Mouse (Mus musculus) liver, embryonic 16.5 days (tissue): ENCODE results near the gene Gna12. TPM values are rescaled to one million over a fixed set of nuclear protein-coding genes. Genes with fewer than 3 reads are reported as not detected.

Experiments
- ATAC-seq: fragments of 200-750 bp; cut with Nextera tagmentation; 2 replicates; pipeline ENCODE4 v1.8.0; 2017; ENCODE audit warnings: low read depth, mild to moderate bottlenecking, moderate number of reproducible peaks, moderate library complexity
- H3K27ac ChIP-seq: fragments of 300-500 bp; sonication (generic); 2 replicates; pipeline ENCODE4 v1.5.1; 2014; ENCODE audit warnings: mild to moderate bottlenecking, low read length
- H3K27me3 ChIP-seq: fragments of 300-500 bp; sonication (generic); 2 replicates; pipeline ENCODE4 v1.6.1; 2014; ENCODE audit warnings: low read depth, low read length, mixed read lengths; ENCODE audit not compliant: control insufficient read depth, insufficient read depth
- H3K36me3 ChIP-seq: fragments of 300-500 bp; sonication (generic); 2 replicates; pipeline ENCODE4 v1.6.1; 2014; ENCODE audit warnings: mild to moderate bottlenecking; ENCODE audit not compliant: control insufficient read depth, insufficient read depth
- H3K4me1 ChIP-seq: fragments of 300-500 bp; sonication (generic); 2 replicates; pipeline ENCODE4 v1.6.1; 2014; ENCODE audit warnings: low read depth, low read length, mixed read lengths; ENCODE audit not compliant: control insufficient read depth
- H3K4me2 ChIP-seq: fragments of 300-500 bp; sonication (generic); 2 replicates; pipeline ENCODE4 v1.6.1; 2014; ENCODE audit warnings: low read depth, low read length, mixed read lengths
- H3K4me3 ChIP-seq: fragments of 300-500 bp; sonication (generic); 2 replicates; pipeline ENCODE4 v1.5.1; 2014; ENCODE audit warnings: low read depth, mild to moderate bottlenecking, low read length
- H3K9ac ChIP-seq: fragments of 300-500 bp; sonication (generic); 2 replicates; pipeline ENCODE4 v1.6.1; 2014; ENCODE audit warnings: low read depth, low read length
- H3K9me3 ChIP-seq: fragments of 300-500 bp; sonication (generic); replicated peaks from 2 replicates; pipeline ENCODE4 v1.6.1; 2016; ENCODE audit warnings: low read length; ENCODE audit not compliant: control insufficient read depth
- WGBS: fragments of 180-500 bp; shearing (Covaris S2); extraction: QIAGEN DNeasy Blood & Tissue Kit; methylation state at CpG from one replicate; pipeline ENCODE4 v1.1.7; 2014; ENCODE audit not compliant: insufficient replicate concordance; 5-methylcytosine and 5-hydroxymethylcytosine counted together
- polyA plus RNA-seq: library from polyadenylated mRNA; unstranded; fragments of >200 nt; fragmentation: Nextera tagmentation; extraction: Ambion mirVana; gene quantifications from 2 replicates; pipeline ENCODE4 v1.2.1, GENCODE M21; 2015

The Gna12 gene
- polyA plus RNA-seq, 1 experiment from 2014 or later = 2.4 TPM

DNA sequence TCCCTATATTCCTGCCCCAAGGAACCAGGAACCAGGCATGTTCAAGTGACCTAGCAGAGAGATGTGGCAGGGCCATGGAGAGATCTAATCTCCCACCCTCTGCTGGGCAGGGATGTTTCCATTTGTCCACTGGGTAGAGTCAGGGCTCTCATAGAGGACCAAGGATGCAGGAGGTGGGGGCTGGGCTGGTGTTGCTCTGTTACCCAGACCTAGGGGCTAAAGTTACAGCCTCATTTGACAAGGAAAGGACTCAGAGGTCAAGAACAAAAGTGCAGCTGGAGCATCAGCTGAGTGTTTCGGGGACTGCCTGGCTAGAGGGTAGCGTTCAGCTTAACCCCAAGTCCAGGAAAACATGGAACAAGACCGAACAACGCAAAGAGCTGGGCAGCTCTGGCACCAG is 9.7 kb downstream of the Gna12 start:
- no peak overlapping the region for H3K9ac ChIP-seq
- WGBS = 84% methylated on average over 4 of the region's 4 CpGs
- no peak for ATAC-seq
- no peaks in the 10 kb centered on the region for H3K36me3 ChIP-seq
- H3K9me3 ChIP-seq = no peaks in the 10 kb centered on the region
- H3K27me3 ChIP-seq = no peaks in the 10 kb centered on the region
- peaks cover 26% of the 10 kb centered on the region for H3K4me1 ChIP-seq
- no peak overlapping the region for H3K27ac ChIP-seq
- H3K4me2 ChIP-seq = no peak overlapping the region
- H3K4me3 ChIP-seq = no peak overlapping the region

- no peak overlapping the region for H3K9ac ChIP-seq
- no peaks in the 10 kb centered on the region for H3K36me3 ChIP-seq
- no peaks in the 10 kb centered on the region for H3K27me3 ChIP-seq
- peaks cover 32% of the 10 kb centered on the region for H3K4me1 ChIP-seq
- no peak overlapping the region for H3K27ac ChIP-seq
- 74% methylated on average over 4 of the region's 4 CpGs for WGBS
- H3K4me3 ChIP-seq = no peak overlapping the region
- H3K9me3 ChIP-seq = no peaks in the 10 kb centered on the region
- no peak overlapping the region for H3K4me2 ChIP-seq
- ATAC-seq = no peak
Measured at GRCm38 (mm10) chr5:140819594-140819993, 10.6 kb downstream of the Gna12 start.

DNA sequence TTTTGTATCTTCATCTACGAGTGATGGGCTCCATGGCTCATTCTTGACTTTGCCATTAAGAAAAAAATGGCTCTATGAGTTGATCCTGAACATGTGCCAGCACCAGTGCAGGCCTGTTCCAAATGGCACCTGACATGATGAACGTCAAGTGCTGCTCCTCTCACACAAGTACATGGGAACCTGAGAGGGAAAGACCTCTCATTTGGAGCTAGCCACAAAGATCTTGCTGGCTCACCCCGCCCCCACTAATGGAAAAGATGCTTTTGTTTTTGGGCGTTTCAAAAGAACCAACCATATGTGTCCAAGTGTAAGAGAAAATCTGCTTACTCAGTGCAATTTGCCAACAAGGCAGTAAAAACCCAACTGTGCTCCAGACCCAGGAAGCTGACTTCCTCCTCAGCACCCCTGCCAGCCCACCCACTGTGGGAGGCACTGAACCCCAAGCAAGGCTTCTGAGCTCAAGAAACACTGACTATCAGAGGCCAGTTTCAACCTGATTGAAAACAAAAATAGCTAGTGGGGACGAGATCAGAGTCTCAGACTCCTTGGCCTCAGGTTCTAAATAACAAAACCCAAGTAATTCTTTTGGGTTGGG is 11.7 kb downstream of the Gna12 start:
- no peaks in the 10 kb centered on the region for H3K27me3 ChIP-seq
- H3K27ac ChIP-seq = no peak overlapping the region
- ATAC-seq = no peak
- H3K9me3 ChIP-seq = no peaks in the 10 kb centered on the region
- H3K9ac ChIP-seq = no peak overlapping the region
- H3K4me3 ChIP-seq = no peak overlapping the region
- H3K4me1 ChIP-seq = peaks cover 41% of the 10 kb centered on the region
- no peak overlapping the region for H3K4me2 ChIP-seq
- H3K36me3 ChIP-seq = no peaks in the 10 kb centered on the region
- WGBS = 62% methylated on average over 5 of the region's 5 CpGs

- H3K27ac ChIP-seq = no peak overlapping the region
- no peaks in the 10 kb centered on the region for H3K9me3 ChIP-seq
- H3K4me1 ChIP-seq = peaks cover 49% of the 10 kb centered on the region
- no peak overlapping the region for H3K4me3 ChIP-seq
- no peak overlapping the region for H3K4me2 ChIP-seq
- WGBS = 35% methylated on average over 6 of the region's 6 CpGs
- H3K9ac ChIP-seq = no peak overlapping the region
- ATAC-seq = 0 out of 2 replicates have a peak, but pooled peaks have one; percentile 12
- H3K36me3 ChIP-seq = no peaks in the 10 kb centered on the region
- no peaks in the 10 kb centered on the region for H3K27me3 ChIP-seq
Measured at GRCm38 (mm10) chr5:140816950-140817568, 13.2 kb downstream of the Gna12 start.

DNA sequence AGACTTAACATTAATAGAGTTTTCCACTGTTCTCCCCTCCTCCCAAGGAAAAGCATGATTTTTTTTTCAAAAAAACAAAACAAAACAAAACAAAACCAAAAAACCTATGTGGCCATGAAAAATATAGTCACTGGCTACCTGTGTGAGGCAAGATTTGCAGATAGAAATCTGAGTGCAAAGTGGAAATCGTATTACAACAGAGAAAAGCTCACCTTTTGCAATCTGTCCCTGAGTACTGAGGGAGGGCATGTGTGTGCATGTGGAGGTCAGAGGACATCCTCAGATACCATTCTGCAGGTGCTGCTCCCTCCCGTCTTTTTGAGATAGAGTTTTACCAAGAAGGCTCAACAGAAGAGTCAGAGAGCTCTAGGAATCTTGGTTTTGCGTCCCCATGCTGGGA is 14.2 kb downstream of the Gna12 start:
- H3K4me1 ChIP-seq = peaks cover 56% of the 10 kb centered on the region
- no peak overlapping the region for H3K9ac ChIP-seq
- peak; percentile 54; the same call in 1 of the 2 replicates for ATAC-seq
- H3K9me3 ChIP-seq = no peaks in the 10 kb centered on the region
- no peak overlapping the region for H3K4me3 ChIP-seq
- H3K36me3 ChIP-seq = no peaks in the 10 kb centered on the region
- H3K27me3 ChIP-seq = no peaks in the 10 kb centered on the region
- WGBS = 60% methylated on average over 3 of the region's 3 CpGs
- H3K4me2 ChIP-seq = no peak overlapping the region
- H3K27ac ChIP-seq = no peak overlapping the region

DNA sequence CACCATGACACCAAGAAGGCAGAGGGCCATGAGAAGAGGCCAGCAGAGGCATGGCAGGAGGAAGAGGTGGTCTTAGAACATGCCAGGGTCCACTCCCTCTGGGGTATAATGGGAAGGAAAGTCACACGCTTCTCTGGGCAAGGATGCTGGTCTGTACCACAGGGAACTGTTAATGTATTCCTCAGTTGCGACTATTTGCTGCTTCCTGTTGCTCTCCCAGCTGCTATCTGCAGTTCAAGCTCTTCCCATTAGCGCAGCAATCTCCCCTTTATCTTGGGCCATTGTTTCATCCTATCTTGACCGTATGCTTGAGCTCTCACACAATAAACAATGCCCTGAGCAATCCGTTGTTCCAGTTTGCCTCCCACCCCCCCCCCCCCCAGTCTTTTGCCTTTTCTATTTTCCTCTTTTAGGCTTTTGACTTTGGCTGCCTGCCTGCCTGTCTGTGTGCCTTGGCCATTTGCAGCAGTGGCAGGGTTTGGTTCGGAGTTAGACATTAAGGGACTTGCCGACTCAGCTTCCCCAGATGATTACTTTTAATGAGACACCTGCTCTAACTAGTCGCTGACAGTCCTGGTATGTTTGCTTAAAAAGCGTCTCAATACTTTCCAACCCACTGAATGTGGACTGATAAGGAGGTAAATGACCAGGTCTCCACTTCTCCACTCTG is 15.0 kb downstream of the Gna12 start:
- peak; percentile 44 for ATAC-seq
- no peaks in the 10 kb centered on the region for H3K36me3 ChIP-seq
- H3K4me2 ChIP-seq = peak overlapping the region; percentile 25; the same call in 1 of the 2 replicates
- H3K9ac ChIP-seq = peak overlapping the region; percentile 28; the same call in 1 of the 2 replicates
- H3K4me1 ChIP-seq = peaks cover 58% of the 10 kb centered on the region
- no peaks in the 10 kb centered on the region for H3K9me3 ChIP-seq
- H3K27ac ChIP-seq = peak overlapping the region; percentile 78
- H3K4me3 ChIP-seq = no peak overlapping the region
- H3K27me3 ChIP-seq = no peaks in the 10 kb centered on the region
- 10% methylated on average over 9 of the region's 9 CpGs for whole genome bisulfite sequencing

DNA sequence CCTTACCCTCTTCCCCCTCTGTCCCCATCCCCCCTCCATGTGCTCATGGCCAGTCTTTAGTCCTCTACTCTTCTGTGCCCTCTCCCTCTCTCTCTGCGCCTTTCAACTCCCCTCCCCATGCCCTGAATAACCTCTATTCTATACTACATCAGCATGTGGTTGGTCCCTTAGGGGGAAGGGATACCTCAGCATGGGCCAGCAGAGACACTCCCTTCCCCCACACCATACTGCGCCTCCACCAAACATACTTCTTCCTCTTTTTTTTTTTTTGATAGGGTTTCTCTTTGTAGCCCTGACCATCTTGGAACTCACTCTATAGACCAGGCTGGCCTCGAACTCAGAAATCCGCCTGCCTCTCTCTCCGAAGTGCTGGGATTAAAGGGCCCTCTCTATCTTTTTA is 15.8 kb downstream of the Gna12 start:
- Histone ChIP-seq H3K4me1 (peaks cover 58% of the 10 kb centered on the region), H3K9ac (no peak overlapping the region), H3K9me3 (no peaks in the 10 kb centered on the region), H3K27me3 (no peaks in the 10 kb centered on the region), H3K4me3 (no peak overlapping the region), H3K36me3 (no peaks in the 10 kb centered on the region), H3K4me2 (no peak overlapping the region), H3K27ac (no peak overlapping the region)
- ATAC-seq = peak; percentile 18; the same call in 1 of the 2 replicates
- 47% methylated on average over 5 of the region's 5 CpGs for WGBS

GRCm38 (mm10) chr5:140812699-140813098 is 17.5 kb downstream of the Gna12 start:
- no peaks in the 10 kb centered on the region for H3K27me3 ChIP-seq

GRCm38 (mm10) chr5:140812063-140812462 is 18.2 kb downstream of the Gna12 start:
- WGBS = 56% methylated on average over 5 of the region's 5 CpGs
- no peak for ATAC-seq
- H3K4me1 ChIP-seq = peaks cover 60% of the 10 kb centered on the region
- H3K4me2 ChIP-seq = no peak overlapping the region
- H3K27ac ChIP-seq = no peak overlapping the region
- no peak overlapping the region for H3K4me3 ChIP-seq
- no peaks in the 10 kb centered on the region for H3K36me3 ChIP-seq
- no peaks in the 10 kb centered on the region for H3K27me3 ChIP-seq
- H3K9me3 ChIP-seq = no peaks in the 10 kb centered on the region
- H3K9ac ChIP-seq = no peak overlapping the region

More at GRCm38 (mm10) chr5:140812699-140813098, 17.5 kb downstream of the Gna12 start:
- Histone ChIP-seq H3K4me2 (no peak overlapping the region), H3K4me1 (peaks cover 58% of the 10 kb centered on the region), H3K27ac (no peak overlapping the region), H3K36me3 (no peaks in the 10 kb centered on the region), H3K9me3 (no peaks in the 10 kb centered on the region), H3K4me3 (no peak overlapping the region), H3K9ac (no peak overlapping the region)
- no peak for ATAC-seq
- 42% methylated on average over 4 of the region's 4 CpGs for WGBS
